Mouse (Mus musculus) kidney, embryonic 14.5 days (tissue): ENCODE measurements around the gene Tdrd12. TPM values are rescaled to one million over a fixed set of nuclear protein-coding genes. Genes with fewer than 3 reads are reported as not detected.

Experiments used
- ATAC-seq: fragments of 200-750 bp; cut with Nextera tagmentation; 2 replicates; pipeline ENCODE4 v1.8.0; 2017; ENCODE audit warnings: moderate number of reproducible peaks, mild to moderate bottlenecking, moderate TSS enrichment, moderate library complexity; ENCODE audit not compliant: low FRiP score, low TSS enrichment
- H3K27ac ChIP-seq: fragments of 300-500 bp; sonication (generic); 2 replicates; pipeline ENCODE4 v1.5.1; 2014; ENCODE audit warnings: low read depth, mild to moderate bottlenecking, low read length, moderate library complexity, mixed read lengths
- H3K27me3 ChIP-seq: fragments of 300-500 bp; sonication (generic); 2 replicates; pipeline ENCODE4 v1.6.1; 2014; ENCODE audit warnings: mild to moderate bottlenecking, low read length; ENCODE audit not compliant: control insufficient read depth, insufficient read depth
- H3K36me3 ChIP-seq: fragments of 300-500 bp; sonication (generic); 2 replicates; pipeline ENCODE4 v1.6.1; 2014; ENCODE audit warnings: low read length, mixed read lengths; ENCODE audit not compliant: control insufficient read depth, insufficient read depth
- H3K4me1 ChIP-seq: fragments of 300-500 bp; sonication (generic); 2 replicates; pipeline ENCODE4 v1.6.1; 2014; ENCODE audit warnings: low read length, mixed read lengths; ENCODE audit not compliant: control insufficient read depth, insufficient read depth
- H3K4me2 ChIP-seq: fragments of 300-500 bp; sonication (generic); replicated peaks from 2 replicates; pipeline ENCODE4 v1.6.1; 2014; ENCODE audit warnings: low read depth, mild to moderate bottlenecking, low read length
- H3K4me3 ChIP-seq: fragments of 300-500 bp; sonication (generic); 2 replicates; pipeline ENCODE4 v1.5.1; 2014; ENCODE audit warnings: mild to moderate bottlenecking, low read length
- H3K9ac ChIP-seq: fragments of 300-500 bp; sonication (generic); 2 replicates; pipeline ENCODE4 v1.6.1; 2014; ENCODE audit warnings: low read depth, mild to moderate bottlenecking, low read length, moderate library complexity
- H3K9me3 ChIP-seq: fragments of 300-500 bp; sonication (generic); 2 replicates; pipeline ENCODE4 v1.6.1; 2016; ENCODE audit warnings: low read length; ENCODE audit not compliant: control insufficient read depth
- WGBS: fragments of 180-500 bp; shearing (Covaris S2); extraction: QIAGEN DNeasy Blood & Tissue Kit; methylation state at CpG from one replicate; pipeline ENCODE4 v1.1.7; 2014; 5-methylcytosine and 5-hydroxymethylcytosine counted together
- polyA plus RNA-seq: library from polyadenylated mRNA; unstranded; fragments of >200 nt; fragmentation: Nextera tagmentation; extraction: Ambion mirVana; gene quantifications from 2 replicates; pipeline ENCODE4 v1.2.1, GENCODE M21; 2014

Gene Tdrd12
- polyA plus RNA-seq, 1 experiment from 2014 or later, result 0.30 TPM

DNA sequence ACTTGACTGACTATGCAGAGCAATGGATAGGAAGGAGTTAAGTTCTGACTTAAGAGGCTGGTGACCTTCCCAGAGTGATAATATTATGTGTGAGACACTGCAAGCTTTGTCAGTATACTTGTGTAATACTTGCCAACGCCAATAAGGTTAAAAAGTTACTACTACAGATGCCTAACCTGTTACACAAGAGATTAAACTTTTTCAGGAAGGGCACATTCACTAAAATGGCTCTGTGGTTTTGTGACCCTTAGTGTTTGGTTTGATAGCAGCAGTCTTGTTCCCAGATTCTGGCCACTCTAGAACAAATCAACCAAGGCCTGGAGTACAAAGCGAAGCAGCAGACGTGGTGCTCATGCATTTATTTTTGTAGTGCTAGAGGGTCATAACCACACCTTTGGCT is 20.0 kb upstream of the Tdrd12 start:
- Histone ChIP-seq H3K36me3 (no peaks in the 10 kb centered on the region), H3K9me3 (no peaks in the 10 kb centered on the region), H3K27ac (no peak overlapping the region), H3K4me2 (no peak overlapping the region), H3K4me3 (no peak overlapping the region), H3K9ac (no peak overlapping the region), H3K4me1 (0 out of 2 replicates have a peak, but pooled peaks cover 3% of the 10 kb centered on the region), H3K27me3 (no peaks in the 10 kb centered on the region)
- 80% methylated on average over 3 of the region's 3 CpGs for WGBS
- ATAC-seq, result no peak

DNA sequence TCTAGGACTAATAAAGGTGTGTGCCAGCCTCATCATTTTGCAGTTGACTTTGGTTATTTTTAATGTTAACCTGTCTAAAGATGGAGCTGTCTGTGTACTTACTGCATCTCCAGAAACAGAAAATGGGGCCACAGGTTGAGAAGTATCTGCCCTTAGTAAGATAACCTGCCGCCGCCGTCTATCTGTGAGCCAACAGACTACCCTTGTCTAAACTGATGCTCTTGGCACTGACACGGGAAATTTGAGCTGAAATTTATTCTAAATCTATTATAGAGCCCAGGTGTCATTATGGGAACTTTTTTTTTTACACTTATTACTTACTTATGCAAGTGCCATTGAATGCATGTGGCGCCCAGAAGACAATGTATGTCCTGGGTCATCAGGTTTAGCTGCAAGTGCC is 19.4 kb upstream of the Tdrd12 start:
- Histone ChIP-seq H3K4me1 (0 out of 2 replicates have a peak, but pooled peaks cover 3% of the 10 kb centered on the region), H3K9me3 (no peaks in the 10 kb centered on the region), H3K36me3 (no peaks in the 10 kb centered on the region), H3K4me3 (no peak overlapping the region), H3K27me3 (no peaks in the 10 kb centered on the region), H3K9ac (no peak overlapping the region), H3K4me2 (no peak overlapping the region), H3K27ac (no peak overlapping the region)
- 91% methylated on average over 5 of the region's 5 CpGs for WGBS
- ATAC-seq, result no peak

GRCm38 (mm10) chr7:35556205-35556603 is 18.7 kb upstream of the Tdrd12 start, which contains the start of gene Nudt19:
TSS of gene Nudt19 (minus strand) at chr7:35556304.
- Histone ChIP-seq H3K27me3 (no peaks in the 10 kb centered on the region), H3K27ac (peak within 1 kb of the TSS; percentile 97), H3K9ac (peak within 1 kb of the TSS; percentile 96), H3K9me3 (no peaks in the 10 kb centered on the region), H3K4me1 (0 out of 2 replicates have a peak, but pooled peaks cover 3% of the 10 kb centered on the region), H3K4me2 (peak within 1 kb of the TSS; percentile 97), H3K36me3 (no peaks in the 10 kb centered on the region), H3K4me3 (peak within 1 kb of the TSS; percentile 80)
- no peak for ATAC-seq
- 59% methylated on average over 4 of the region's 4 CpGs for WGBS

- 0 out of 2 replicates have a peak, but pooled peaks cover 3% of the 10 kb centered on the region for H3K4me1 ChIP-seq
- under 1% methylated on average over 90 of the region's 93 CpGs for WGBS
- peaks cover 3% of the 10 kb centered on the region for H3K36me3 ChIP-seq
- H3K27me3 ChIP-seq, result no peaks in the 10 kb centered on the region
- no peaks in the 10 kb centered on the region for H3K9me3 ChIP-seq
- ATAC-seq, result peak; percentile 94
- peak overlapping the region; percentile 96 for H3K9ac ChIP-seq
- H3K4me3 ChIP-seq, result peak overlapping the region; percentile 80
- H3K27ac ChIP-seq, result peak overlapping the region; percentile 97
- H3K4me2 ChIP-seq, result peak overlapping the region; percentile 97
Measured at GRCm38 (mm10) chr7:35555224-35556204, 18.0 kb upstream of the Tdrd12 start.

DNA sequence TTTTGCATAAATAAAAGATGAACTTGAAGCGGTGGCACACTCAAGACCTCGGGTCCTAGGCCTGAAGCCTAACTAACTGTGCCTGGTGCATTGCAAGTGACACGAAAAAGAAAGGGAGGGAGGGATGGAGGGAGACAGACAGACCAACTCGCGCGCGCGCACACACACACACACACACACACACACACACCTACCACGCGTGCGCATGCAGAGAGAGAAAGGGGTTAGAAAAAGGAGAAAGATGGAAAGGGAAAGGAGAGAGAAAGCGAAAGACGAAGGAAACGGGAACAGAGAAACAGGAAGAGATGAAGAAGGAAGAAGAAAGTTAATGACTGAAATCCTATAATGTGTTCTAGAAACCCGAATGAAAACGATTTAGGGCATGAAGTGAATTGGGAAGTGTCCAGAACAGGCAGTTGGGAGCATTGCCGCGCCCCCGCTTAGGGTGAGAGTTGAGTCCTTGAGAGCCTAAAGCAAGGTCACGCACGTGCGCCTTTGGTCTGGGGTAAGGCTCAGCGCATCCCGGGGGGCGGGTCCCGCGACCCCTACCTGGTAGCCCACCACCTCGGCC is 17.1 kb upstream of the Tdrd12 start:
- Histone ChIP-seq H3K4me1 (0 out of 2 replicates have a peak, but pooled peaks cover 3% of the 10 kb centered on the region), H3K27me3 (no peaks in the 10 kb centered on the region), H3K36me3 (peaks cover 11% of the 10 kb centered on the region), H3K4me3 (peak overlapping the region; percentile 80), H3K4me2 (peak overlapping the region; percentile 97), H3K9me3 (no peaks in the 10 kb centered on the region), H3K27ac (peak overlapping the region; percentile 97), H3K9ac (peak overlapping the region; percentile 96)
- WGBS, result 5% methylated on average over 27 of the region's 28 CpGs
- ATAC-seq, result peak; percentile 40; the same call in 1 of the 2 replicates

GRCm38 (mm10) chr7:35553751-35554604 is 16.4 kb upstream of the Tdrd12 start:
- no peaks in the 10 kb centered on the region for H3K9me3 ChIP-seq
- no peak overlapping the region for H3K9ac ChIP-seq
- 0 out of 2 replicates have a peak, but pooled peaks cover 3% of the 10 kb centered on the region for H3K4me1 ChIP-seq
- no peaks in the 10 kb centered on the region for H3K27me3 ChIP-seq
- H3K36me3 ChIP-seq, result peaks cover 18% of the 10 kb centered on the region
- no peak overlapping the region for H3K27ac ChIP-seq
- no peak for ATAC-seq
- WGBS, result 67% methylated on average over 10 of the region's 10 CpGs
- H3K4me2 ChIP-seq, result peak overlapping the region; percentile 97
- peak overlapping the region; percentile 80 for H3K4me3 ChIP-seq

GRCm38 (mm10) chr7:35545881-35546280 is 8.3 kb upstream of the Tdrd12 start:
- Histone ChIP-seq H3K36me3 (peaks cover 24% of the 10 kb centered on the region), H3K9ac (no peak overlapping the region), H3K4me2 (no peak overlapping the region), H3K27me3 (no peaks in the 10 kb centered on the region), H3K4me3 (no peak overlapping the region), H3K9me3 (no peaks in the 10 kb centered on the region), H3K27ac (no peak overlapping the region), H3K4me1 (no peaks in the 10 kb centered on the region)
- 35% methylated on average over 4 of the region's 4 CpGs for WGBS
- no peak for ATAC-seq

GRCm38 (mm10) chr7:35535750-35536512 is 1.6 kb downstream of the Tdrd12 start:
- Histone ChIP-seq H3K4me1 (no peaks in the 10 kb centered on the region), H3K9ac (no peak overlapping the region), H3K27me3 (no peaks in the 10 kb centered on the region), H3K4me2 (no peak overlapping the region), H3K9me3 (no peaks in the 10 kb centered on the region), H3K36me3 (no peaks in the 10 kb centered on the region), H3K4me3 (no peak overlapping the region), H3K27ac (no peak overlapping the region)
- 73% methylated on average over 12 of the region's 12 CpGs for WGBS
- ATAC-seq, result no peak
